ENCODE assay signal across 9 mouse cellular contexts in the genomic region with DNA sequence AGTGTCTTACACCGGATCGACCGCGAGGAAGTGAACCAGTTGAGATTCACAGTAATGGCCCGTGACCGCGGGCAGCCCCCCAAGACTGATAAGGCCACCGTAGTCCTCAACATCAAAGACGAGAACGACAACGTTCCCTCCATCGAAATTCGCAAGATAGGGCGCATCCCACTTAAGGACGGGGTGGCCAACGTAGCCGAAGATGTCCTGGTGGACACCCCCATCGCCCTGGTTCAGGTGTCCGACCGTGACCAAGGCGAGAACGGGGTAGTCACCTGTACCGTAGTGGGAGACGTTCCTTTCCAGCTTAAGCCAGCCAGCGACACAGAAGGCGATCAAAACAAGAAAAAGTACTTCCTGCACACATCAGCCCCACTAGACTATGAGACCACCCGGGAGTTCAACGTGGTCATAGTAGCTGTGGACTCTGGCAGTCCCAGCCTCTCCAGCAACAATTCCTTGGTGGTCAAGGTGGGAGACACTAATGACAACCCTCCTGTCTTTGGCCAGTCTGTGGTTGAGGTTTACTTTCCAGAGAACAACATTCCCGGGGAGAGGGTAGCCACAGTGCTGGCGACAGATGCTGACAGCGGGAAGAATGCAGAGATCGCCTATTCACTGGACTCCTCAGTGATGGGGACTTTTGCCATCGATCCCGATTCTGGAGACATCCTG. TPM values are rescaled to one million over a fixed set of nuclear protein-coding genes. Genes with fewer than 3 reads are reported as not detected.
DNase-seq lines count a peak whose midpoint lies in the region; ATAC-seq lines count a peak whose summit lies in the region.
"Had no signal": no experiment of that assay in that cellular context is flagged by ENCODE, and none has a peak within 500 bp of the region (broad histone marks: within the 10 kb centered on the region; RNA-seq: fewer than 3 reads in every experiment).

No protein-coding gene starts in this region.

- DNase-seq in heart, embryonic 10.5 days (ENCODE audit: low spot score) = peak; percentile 70
- no peak for DNase-seq in heart, adult 8-10 months (ENCODE audit: low spot score)
- DNase-seq in urinary bladder, adult 2 months (ENCODE audit: low spot score) = peak; percentile 26
- DNase-seq in urinary bladder, postnatal 10 days (ENCODE audit: low spot score) = no peak
- DNase-seq in intestine, embryonic 14.5 days (ENCODE audit: low spot score) = peak; percentile 60
- DNase-seq in adipocyte (ENCODE audit: low spot score) = no peak
- no peak for DNase-seq in B cell, adult 2 months

- peak overlapping the region; percentile 85 for H3K4me3 ChIP-seq in heart, embryonic 10.5 days
- H3K4me3 ChIP-seq in intestine, embryonic 14.5 days (ENCODE audit: low read depth, low read length) = peak overlapping the region; percentile 59
- H3K4me3 ChIP-seq in midbrain, embryonic 16.5 days (ENCODE audit: low read depth, low read length) = peak overlapping the region; percentile 85

- H3K27ac ChIP-seq in heart, embryonic 10.5 days = peak overlapping the region; percentile 96
- no peak overlapping the region for H3K27ac ChIP-seq in intestine, embryonic 14.5 days (ENCODE audit: low read depth)
- peak overlapping the region; percentile 89 for H3K27ac ChIP-seq in midbrain, embryonic 16.5 days (ENCODE audit: low read length)

- peaks cover 7% of the 10 kb centered on the region; the same call in 1 of the 2 replicates for H3K36me3 ChIP-seq in heart, embryonic 10.5 days
- H3K36me3 ChIP-seq in intestine, embryonic 14.5 days (ENCODE audit: control insufficient read depth, insufficient read depth, low read length) = no peaks in the 10 kb centered on the region
- H3K36me3 ChIP-seq in midbrain, embryonic 16.5 days (ENCODE audit: control insufficient read depth, insufficient read depth, low read length) = no peaks in the 10 kb centered on the region

- WGBS in heart, embryonic 10.5 days = 2% methylated on average over 34 of the region's 34 CpGs
- WGBS in intestine, embryonic 14.5 days = 5% methylated on average over 34 of the region's 34 CpGs
- WGBS in midbrain, embryonic 16.5 days = 3% methylated on average over 34 of the region's 34 CpGs

- H3K9ac ChIP-seq in intestine, embryonic 14.5 days (ENCODE audit: low read length) = peak overlapping the region; percentile 67; the same call in 1 of the 2 replicates
- H3K9ac ChIP-seq in midbrain, embryonic 16.5 days (ENCODE audit: low read depth, low read length) = peak overlapping the region; percentile 92

- no peaks in the 10 kb centered on the region for H3K9me3 ChIP-seq in heart, embryonic 10.5 days
- no peaks in the 10 kb centered on the region for H3K9me3 ChIP-seq in intestine, embryonic 14.5 days (ENCODE audit: control insufficient read depth, low read length)
- H3K9me3 ChIP-seq in midbrain, embryonic 16.5 days (replicated peaks; ENCODE audit: control insufficient read depth, low read length, poor library complexity, severe bottlenecking) = no peaks in the 10 kb centered on the region

- no peaks in the 10 kb centered on the region for H3K27me3 ChIP-seq in heart, embryonic 10.5 days (ENCODE audit: insufficient read depth, poor library complexity, severe bottlenecking)
- H3K27me3 ChIP-seq in intestine, embryonic 14.5 days (replicated peaks; ENCODE audit: control insufficient read depth, insufficient read depth, low read length) = no peaks in the 10 kb centered on the region; the same call in 1 of the 2 replicates
- no peaks in the 10 kb centered on the region for H3K27me3 ChIP-seq in midbrain, embryonic 16.5 days (ENCODE audit: control insufficient read depth, insufficient read depth, low read depth, low read length)

- peak overlapping the region; percentile 95 for H3K4me2 ChIP-seq in intestine, embryonic 14.5 days (ENCODE audit: low read length)
- H3K4me2 ChIP-seq in midbrain, embryonic 16.5 days (ENCODE audit: low read length) = peak overlapping the region; percentile 80

- H3K4me1 ChIP-seq in heart, embryonic 10.5 days = 0 out of 2 replicates have a peak, but pooled peaks cover 4% of the 10 kb centered on the region
- H3K4me1 ChIP-seq in intestine, embryonic 14.5 days (replicated peaks; ENCODE audit: control insufficient read depth, insufficient read depth, low read length) = peaks cover 18% of the 10 kb centered on the region
- peaks cover 18% of the 10 kb centered on the region for H3K4me1 ChIP-seq in midbrain, embryonic 16.5 days (ENCODE audit: control insufficient read depth, insufficient read depth, low read length)

- no peak for ATAC-seq in intestine, embryonic 14.5 days (replicated peaks; ENCODE audit: low FRiP score, low TSS enrichment, low read depth)
- no peak for ATAC-seq in midbrain, embryonic 16.5 days

RNA-seq across cellular contexts. Expression of a gene that starts 2.6 kb away (rescaled TPM):
- polyA plus RNA-seq in heart, embryonic 10.5 days (2016; fragmentation: Nextera tagmentation; extraction: Ambion mirVana) = 20.6 and 23.9 TPM in 2 replicates
- total RNA-seq in heart, adult 8-10 months (2022) = 100 to 1,000 TPM in 1 of 4 experiments, 10 to 100 TPM in 3; 92.5 to 103 (median 96.8) TPM
- 31.7 and 41.8 TPM in 2 replicates for polyA plus RNA-seq in urinary bladder, adult 2 months (2012; rRNA removed)
- 8.8 and 12.1 TPM in 2 replicates for polyA plus RNA-seq in intestine, embryonic 14.5 days (2014; fragmentation: Nextera tagmentation; extraction: Ambion mirVana)
- polyA plus RNA-seq in midbrain, embryonic 16.5 days (2015; fragmentation: Nextera tagmentation; extraction: Ambion mirVana) = 22.3 and 23.5 TPM in 2 replicates
- total RNA-seq: MEL had no signal

Comparison
In these comparisons a context has a peak if more than half of its experiments do, and no peak if none do; other contexts are left out.
1. DNase-seq: peak in heart, embryonic 10.5 days (single experiment), urinary bladder, adult 2 months (single experiment) and intestine, embryonic 14.5 days (single experiment); none in heart, adult 8-10 months (single experiment), urinary bladder, postnatal 10 days (single experiment), adipocyte (single experiment) and B cell, adult 2 months (0 of 2).
2. Peak in every context shown above with its lines, with median percentiles within 50 percentile points of each other: H3K4me3 ChIP-seq.